23 mouse cellular contexts compared by ENCODE assay signal in genomic region chr9:59952515-59953070, GRCm38 (mm10). TPM values are rescaled to one million over a fixed set of nuclear protein-coding genes. Genes with fewer than 3 reads are reported as not detected.
DNase-seq lines count a peak whose midpoint lies in the region; ATAC-seq and TF ChIP-seq lines count a peak whose summit lies in the region.
"Had no signal": no experiment of that assay in that cellular context is flagged by ENCODE, and none has a peak within 500 bp of the region (broad histone marks: within the 10 kb centered on the region; RNA-seq: fewer than 3 reads in every experiment).

No protein-coding gene starts in this region.

- peak; percentile 45 for DNase-seq in liver, adult 2 months (ENCODE audit: extremely low read depth, low read depth, low spot score)
- no peak for DNase-seq in liver
- peak; percentile 14 for DNase-seq in MN1 (ENCODE audit: low spot score)
- DNase-seq in adrenal gland, postnatal 36 days = peak; percentile 84
- DNase-seq in ovary, postnatal 36 days (ENCODE audit: low spot score) = no peak
- DNase-seq in forebrain, embryonic 11.5 days (ENCODE audit: low spot score) = no peak
- DNase-seq: cerebellum, adult 2 months; kidney, adult 9 months; lung, embryonic 14.5 days; right cerebral cortex, postnatal 4 days; thymus, postnatal 36 days had no signal

- H3K4me3 ChIP-seq in liver, adult 2 months (ENCODE audit: insufficient read depth, low read depth, low read length) = no peak overlapping the region
- H3K4me3 ChIP-seq in small intestine, adult 2 months (ENCODE audit: low read depth, low read length) = peak overlapping the region; percentile 3; the same call in 1 of the 2 replicates
- H3K4me3 ChIP-seq in forebrain, embryonic 11.5 days (ENCODE audit: low read depth, low read length) = no peak overlapping the region
- H3K4me3 ChIP-seq: embryonic facial prominence, embryonic 15.5 days; forebrain, embryonic 12.5 days; hindbrain, embryonic 15.5 days; layer of hippocampus, adult 2 months; left cerebral cortex, adult 2 months; limb, embryonic 13.5 days; midbrain, embryonic 15.5 days had no signal

- H3K27me3 ChIP-seq in liver, adult 2 months (ENCODE audit: control insufficient read depth, insufficient read depth, low read length) = no peaks in the 10 kb centered on the region; the same call in 1 of the 2 replicates
- H3K27me3 ChIP-seq in small intestine, adult 2 months (ENCODE audit: control insufficient read depth, insufficient read depth, low read length) = no peaks in the 10 kb centered on the region
- no peaks in the 10 kb centered on the region for H3K27me3 ChIP-seq in forebrain, embryonic 11.5 days (ENCODE audit: control insufficient read depth, insufficient read depth, low read length)
- H3K27me3 ChIP-seq: embryonic facial prominence, embryonic 15.5 days; forebrain, embryonic 12.5 days; hindbrain, embryonic 15.5 days; limb, embryonic 13.5 days; midbrain, embryonic 15.5 days had no signal

- WGBS in liver, adult 2 months = 42% methylated on average over 8 of the region's 8 CpGs
- 33% methylated on average over 8 of the region's 8 CpGs for WGBS in small intestine, adult 2 months
- WGBS in forebrain, embryonic 11.5 days = 58% methylated on average over 8 of the region's 8 CpGs

- TF ChIP-seq POLR2A in liver, adult 2 months (IDR thresholded peaks at IDR 0.05; ENCODE audit: extremely low read depth, insufficient read depth, low read length) = no peak
- no peak for TF ChIP-seq POLR2A in small intestine, adult 2 months (IDR thresholded peaks at IDR 0.05; ENCODE audit: low read depth, low read length)

- H3K9ac ChIP-seq in liver, adult 2 months (ENCODE audit: low read depth, low read length) = no peak overlapping the region
- H3K9ac ChIP-seq in forebrain, embryonic 11.5 days (ENCODE audit: low read length) = no peak overlapping the region
- H3K9ac ChIP-seq: embryonic facial prominence, embryonic 15.5 days; forebrain, embryonic 12.5 days; hindbrain, embryonic 15.5 days; limb, embryonic 13.5 days; lung, embryonic 14.5 days; midbrain, embryonic 15.5 days had no signal

- TF ChIP-seq CTCF in liver, adult 2 months (IDR thresholded peaks at IDR 0.05; ENCODE audit: low read depth, low read length) = no peak
- no peak for TF ChIP-seq CTCF in small intestine, adult 2 months (IDR thresholded peaks at IDR 0.05; ENCODE audit: extremely low read depth, insufficient read length, insufficient replicate concordance, low read depth, low read length)

- H3K4me1 ChIP-seq in liver, adult 2 months (ENCODE audit: control insufficient read depth, insufficient read depth, low read length) = no peaks in the 10 kb centered on the region
- peaks cover 43% of the 10 kb centered on the region for H3K4me1 ChIP-seq in small intestine, adult 2 months (ENCODE audit: control insufficient read depth, insufficient read depth, insufficient read length, low read length)
- no peaks in the 10 kb centered on the region for H3K4me1 ChIP-seq in forebrain, embryonic 11.5 days (replicated peaks; ENCODE audit: control insufficient read depth, insufficient read depth, low read length)
- H3K4me1 ChIP-seq: hindbrain, embryonic 15.5 days; midbrain, embryonic 15.5 days had no signal

- H3K79me2 ChIP-seq in liver, adult 2 months (ENCODE audit: control insufficient read depth, insufficient read depth, low read length) = no peaks in the 10 kb centered on the region

- no peaks in the 10 kb centered on the region for H3K9me3 ChIP-seq in forebrain, embryonic 11.5 days (ENCODE audit: control insufficient read depth, low read length)
- H3K9me3 ChIP-seq: embryonic facial prominence, embryonic 15.5 days; forebrain, embryonic 12.5 days; hindbrain, embryonic 15.5 days; limb, embryonic 13.5 days; midbrain, embryonic 15.5 days had no signal

- H3K4me2 ChIP-seq in forebrain, embryonic 11.5 days (ENCODE audit: low read depth, low read length, severe bottlenecking) = no peak overlapping the region
- H3K4me2 ChIP-seq: embryonic facial prominence, embryonic 15.5 days; forebrain, embryonic 12.5 days; hindbrain, embryonic 15.5 days; limb, embryonic 13.5 days; lung, embryonic 14.5 days; midbrain, embryonic 15.5 days had no signal

- no peaks in the 10 kb centered on the region for H3K36me3 ChIP-seq in liver, adult 2 months (ENCODE audit: control insufficient read depth, insufficient read depth, low read length)
- no peaks in the 10 kb centered on the region for H3K36me3 ChIP-seq in small intestine, adult 2 months (ENCODE audit: control insufficient read depth, insufficient read depth, low read length)
- H3K36me3 ChIP-seq in forebrain, embryonic 11.5 days (ENCODE audit: control insufficient read depth, insufficient read depth, low read length) = no peaks in the 10 kb centered on the region
- H3K36me3 ChIP-seq: embryonic facial prominence, embryonic 15.5 days; forebrain, embryonic 12.5 days; hindbrain, embryonic 15.5 days; limb, embryonic 13.5 days; midbrain, embryonic 15.5 days had no signal

- ATAC-seq in forebrain, embryonic 11.5 days (replicated peaks; ENCODE audit: low FRiP score) = no peak
- ATAC-seq: midbrain, embryonic 15.5 days had no signal

- no peak overlapping the region for H3K27ac ChIP-seq in liver, adult 2 months (replicated peaks; ENCODE audit: insufficient read depth, low read depth, low read length)
- peak overlapping the region; percentile 52; the same call in 1 of the 2 replicates for H3K27ac ChIP-seq in small intestine, adult 2 months (ENCODE audit: insufficient read depth, low read depth, low read length)
- H3K27ac ChIP-seq in forebrain, embryonic 11.5 days (ENCODE audit: low read depth, low read length) = no peak overlapping the region
- H3K27ac ChIP-seq: embryonic facial prominence, embryonic 15.5 days; forebrain, embryonic 12.5 days; hindbrain, embryonic 15.5 days; layer of hippocampus, adult 2 months; left cerebral cortex, adult 2 months; limb, embryonic 13.5 days; midbrain, embryonic 15.5 days had no signal

RNA-seq across cellular contexts. Expression of gene Nr2e3, which starts 7.9 kb away (rescaled TPM):
- not detected in 2 replicates for total RNA-seq in liver, adult 2 months (2014; rRNA removed)
- not detected in 2 replicates for polyA plus RNA-seq in liver, adult 2 months (2012; rRNA removed)
- total RNA-seq in adrenal gland, postnatal 36 days (2021) = not detected
- 1.2 and 1.9 TPM in 2 replicates for polyA plus RNA-seq in small intestine, adult 2 months (2012; rRNA removed)
- polyA plus RNA-seq in forebrain, embryonic 11.5 days (2014; fragmentation: Nextera tagmentation; extraction: Ambion mirVana) = not detected in 2 replicates
- total RNA-seq: layer of hippocampus, adult 2 months; left cerebral cortex, adult 2 months; megakaryocyte, adult 5-6 weeks had no signal
- polyA plus RNA-seq: cerebellum, adult 2 months; gonadal fat pad, adult 2 months; heart, postnatal 0 days; hindbrain, embryonic 15.5 days; lung, embryonic 14.5 days; midbrain, embryonic 15.5 days; stomach, embryonic 14.5 days had no signal

Comparison
In these comparisons a context has a peak if more than half of its experiments do, and no peak if none do; other contexts are left out.
1. DNase-seq: peak in liver, adult 2 months (single experiment), MN1 (single experiment) and adrenal gland, postnatal 36 days (2 of 2); none in liver (single experiment), ovary, postnatal 36 days (single experiment) and forebrain, embryonic 11.5 days (single experiment).